ENCODE assay signal across 8 mouse cellular contexts in genomic region chr12:72070327-72071269, GRCm38 (mm10). TPM values are rescaled to one million over a fixed set of nuclear protein-coding genes. Genes with fewer than 3 reads are reported as not detected.
DNase-seq lines count a peak whose midpoint lies in the region; ATAC-seq and TF ChIP-seq lines count a peak whose summit lies in the region.

Gpr135 (minus strand) TSS chr12:72071125.

- peak; percentile 85 to 96 for DNase-seq in adrenal gland, adult (ENCODE audit: inconsistent age in 2 of 2, low spot score in 1 of 2)
- DNase-seq in gastrocnemius, postnatal 14 days, result peak; percentile 85
- DNase-seq in left cerebral cortex, adult 9 months (ENCODE audit: low spot score in 2 of 2), result peak; percentile 57 to 87
- DNase-seq in retina, postnatal 7 days (ENCODE audit: low read depth, low spot score), result peak; percentile 72
- peak; percentile 83 for DNase-seq in thymus, postnatal 4 days

- H3K4me3 ChIP-seq in cortical plate, adult 2 months (ENCODE audit: insufficient read depth, low read length), result peak within 1 kb of the TSS; percentile 85

- peak within 1 kb of the TSS; percentile 93 for H3K27ac ChIP-seq in cortical plate, adult 2 months (ENCODE audit: insufficient read depth, low read length)

- ATAC-seq in inflammation-experienced regulatory T-cells, adult 6 months, result peak; percentile 92
- ATAC-seq in megakaryocyte, adult 5-6 weeks (ENCODE audit: poor library complexity, severe bottlenecking), result peak; percentile 98

- H3K4me1 ChIP-seq in cortical plate, adult 2 months (ENCODE audit: control insufficient read depth, insufficient read depth, low read length), result no peaks in the 10 kb centered on the region; the same call in 1 of the 2 replicates

- peak; percentile 50 for TF ChIP-seq CTCF in cortical plate, adult 2 months (IDR thresholded peaks at IDR 0.05; ENCODE audit: extremely low read depth, insufficient read depth, low read length)

- TF ChIP-seq POLR2A in cortical plate, adult 2 months (IDR thresholded peaks at IDR 0.05; ENCODE audit: extremely low read depth, insufficient read depth, low read length), result peak; percentile 64

- intact Hi-C loops in gastrocnemius, postnatal 14 days (cut with DNase I; ENCODE audit: low total_unique reads), result no loop called here

RNA-seq across cellular contexts. Expression of gene Gpr135, which starts in this region (rescaled TPM):
- 10.7 and 11.6 TPM in 2 replicates for polyA plus RNA-seq in cortical plate, adult 2 months (2012; rRNA removed)
- total RNA-seq in gastrocnemius, postnatal 14 days (2021), result under 1 TPM; 0.38 to 0.43 TPM
- polyA plus RNA-seq in inflammation-experienced regulatory T-cells, adult 6 months (2017; shearing (Covaris generic)), result not detected
- total RNA-seq in megakaryocyte, adult 5-6 weeks (2015), result 0.11 and 0.16 TPM in 2 replicates
- not detected in 2 replicates for total RNA-seq in megakaryocyte, adult 5-6 weeks (2017)

Comparison
In these comparisons a context has a peak if more than half of its experiments do, and no peak if none do; other contexts are left out.
1. Peak in every context shown above with its lines: DNase-seq, ATAC-seq, H3K4me3 ChIP-seq and H3K27ac ChIP-seq.
2. RNA of gene Gpr135 (polyA plus RNA-seq): 10.7 to 11.6 TPM in cortical plate, adult 2 months; not detected in inflammation-experienced regulatory T-cells, adult 6 months; every median in the first group is over 10 times any median in the second.
3. Peak in DNase-seq in gastrocnemius, postnatal 14 days; RNA of the gene not detected or under 1 TPM.
4. Peak in ATAC-seq in inflammation-experienced regulatory T-cells, adult 6 months; RNA of the gene not detected or under 1 TPM.
5. Peak in ATAC-seq in megakaryocyte, adult 5-6 weeks; RNA of the gene not detected or under 1 TPM.